Mouse (Mus musculus): ENCODE data around the gene Slc10a4.

Gene Slc10a4

DNA sequence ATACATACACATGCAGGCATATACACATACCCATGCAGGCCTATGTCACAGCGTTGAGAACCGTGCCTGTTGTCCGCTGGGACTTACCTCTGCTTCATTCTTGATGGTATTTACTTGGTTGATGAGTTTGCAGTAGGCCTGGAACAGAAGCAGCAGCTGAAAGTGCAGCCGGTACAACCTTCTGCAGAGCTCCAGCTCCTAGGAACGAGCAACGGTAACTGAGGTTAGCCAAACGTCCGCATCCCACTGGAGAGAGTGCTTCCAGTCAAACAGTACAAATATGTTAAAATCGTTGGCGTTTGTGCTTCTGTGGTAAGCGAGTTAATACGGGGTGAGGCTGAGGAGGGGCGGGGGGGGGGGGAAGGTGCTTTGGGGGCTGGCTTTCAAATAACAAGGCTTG lies 17.1 kb downstream of the Slc10a4 start:
- no peak for DNase-seq

DNA sequence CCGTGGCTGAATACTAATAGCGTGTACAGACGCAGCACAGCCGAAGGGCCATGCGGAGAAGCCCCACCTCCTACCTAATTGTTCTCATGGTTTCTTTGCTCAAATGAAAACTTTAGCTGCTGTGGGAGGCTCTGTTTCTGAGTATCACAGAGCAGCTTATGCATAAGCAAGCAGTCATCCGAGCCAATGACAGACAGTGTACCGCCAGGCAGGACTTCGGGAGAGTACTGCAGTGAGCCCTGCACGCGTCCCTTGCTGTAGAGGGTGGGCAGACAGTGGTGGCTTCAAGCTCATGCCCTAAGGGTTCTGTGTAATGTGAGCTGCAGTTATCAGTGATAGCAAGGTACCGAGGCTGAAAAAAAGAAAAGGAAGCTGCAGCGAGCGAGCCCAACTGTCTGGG lies 22.0 kb downstream of the Slc10a4 start:
- DNase-seq = no peak

DNA sequence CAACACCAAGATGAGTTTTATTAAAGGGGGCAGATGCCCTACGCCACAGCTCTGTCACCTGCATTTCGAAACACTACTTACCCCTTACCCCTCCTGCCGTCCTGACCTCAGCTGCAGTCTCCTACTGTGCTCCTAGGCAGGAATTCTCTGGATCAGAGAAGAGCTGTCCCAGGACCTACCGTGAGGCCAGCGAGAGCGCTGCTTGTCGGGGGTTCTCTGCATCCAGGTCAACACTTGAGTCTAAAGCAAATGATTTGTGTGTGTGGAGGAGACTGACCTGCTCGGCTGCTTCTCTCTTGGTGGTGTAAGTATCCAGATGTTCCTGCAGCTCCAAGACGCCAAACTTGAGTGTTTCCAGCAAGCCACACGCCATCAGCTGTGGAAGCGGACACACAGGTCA lies 25.8 kb downstream of the Slc10a4 start:
- no peak for DNase-seq

DNA sequence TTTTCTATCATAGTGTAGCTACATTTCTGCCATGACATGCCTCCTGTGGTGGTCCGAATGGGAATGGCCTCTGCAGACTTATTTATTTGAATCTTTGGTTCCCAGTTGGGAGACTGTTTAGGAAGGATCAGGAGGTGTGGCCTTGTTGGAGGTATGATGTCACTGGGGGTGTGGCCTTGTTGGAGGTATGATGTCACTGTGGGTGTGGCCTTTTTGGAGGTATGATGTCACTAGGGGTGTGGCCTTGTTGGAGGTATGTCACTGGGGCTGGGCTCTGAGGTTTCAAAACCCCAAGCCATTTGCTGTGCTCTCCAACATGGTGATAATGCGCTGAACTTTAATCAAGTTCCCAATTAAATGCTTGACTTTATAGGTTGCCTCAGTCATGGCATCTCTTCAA lies 37.4 kb downstream of the Slc10a4 start:
- DNase-seq = no peak

DNA sequence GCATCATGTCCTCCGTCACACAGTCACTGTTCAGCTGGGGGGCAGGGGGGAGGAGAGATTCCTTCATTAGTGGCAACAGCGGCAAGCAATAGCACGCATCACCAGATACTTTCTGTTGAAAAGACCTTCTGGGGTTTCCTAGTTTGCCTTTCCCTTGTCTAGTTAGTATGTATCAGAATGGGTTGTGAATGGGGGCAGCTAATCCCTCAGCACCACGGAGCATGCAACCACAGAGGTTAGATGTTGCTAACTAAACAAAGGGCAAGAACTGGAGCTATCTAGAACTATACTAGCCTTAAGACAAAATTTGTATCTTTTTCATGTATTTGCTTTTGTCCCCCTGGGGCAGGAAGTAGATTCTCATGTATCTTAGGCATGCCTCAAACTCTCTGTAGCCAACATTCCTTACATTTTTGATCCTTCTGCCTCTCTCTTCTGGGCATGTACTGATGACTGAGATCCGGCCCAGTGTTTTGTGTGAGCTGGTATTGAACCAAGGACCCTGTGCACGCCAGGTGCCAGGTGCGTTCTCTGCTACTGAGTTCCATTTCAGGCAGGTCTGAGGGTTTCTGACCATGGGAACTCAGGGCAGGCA lies 41.1 kb downstream of the Slc10a4 start:
- no peak for DNase-seq

GRCm38 (mm10) chr5:73053933-73054332 lies 47.2 kb downstream of the Slc10a4 start:
- no peak for DNase-seq

DNA sequence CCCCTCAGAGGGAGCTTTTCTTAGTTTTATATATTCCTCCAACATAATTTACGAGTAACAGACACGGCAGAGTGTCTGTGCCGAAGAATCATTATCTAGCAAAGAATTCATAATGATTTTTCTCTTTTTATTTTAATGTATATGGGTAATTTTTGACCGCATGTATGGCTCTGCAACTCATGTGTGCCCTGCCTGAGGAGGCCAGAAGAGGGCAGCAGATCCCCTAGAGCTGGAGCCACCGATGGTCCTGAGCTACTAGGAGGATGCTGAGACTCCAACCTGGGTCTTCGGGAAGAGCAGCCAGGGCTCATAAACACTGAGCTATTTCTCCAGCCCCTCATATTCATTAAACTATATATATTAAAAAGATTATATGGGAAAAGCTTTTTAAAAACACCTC lies 49.8 kb downstream of the Slc10a4 start:
- DNase-seq = no peak

DNA sequence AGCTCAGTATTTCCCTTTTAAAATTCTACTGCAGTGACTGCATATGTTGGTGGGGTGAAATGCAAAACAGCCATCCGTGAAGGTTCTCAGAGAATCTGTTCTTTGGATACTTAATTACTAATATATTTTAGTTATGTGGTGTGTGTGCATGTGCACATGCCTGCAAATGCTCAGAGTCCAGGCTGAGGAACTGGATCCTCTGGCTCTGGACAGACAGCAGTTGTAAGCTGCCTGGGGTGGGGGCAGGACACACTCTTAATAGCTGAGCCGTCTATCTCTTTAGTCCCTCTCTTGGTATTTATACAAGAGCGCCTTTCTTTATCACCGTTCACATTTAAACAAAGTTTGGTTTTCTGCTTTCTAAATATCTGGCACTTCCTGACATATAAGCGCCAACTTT lies 50.3 kb downstream of the Slc10a4 start:
- DNase-seq = no peak

- DNase-seq = no peak
Observed at GRCm38 (mm10) chr5:73061506-73062155, 54.9 kb downstream of the Slc10a4 start.
